Mouse (Mus musculus): ENCODE measurements around the gene Pigq.

DNA sequence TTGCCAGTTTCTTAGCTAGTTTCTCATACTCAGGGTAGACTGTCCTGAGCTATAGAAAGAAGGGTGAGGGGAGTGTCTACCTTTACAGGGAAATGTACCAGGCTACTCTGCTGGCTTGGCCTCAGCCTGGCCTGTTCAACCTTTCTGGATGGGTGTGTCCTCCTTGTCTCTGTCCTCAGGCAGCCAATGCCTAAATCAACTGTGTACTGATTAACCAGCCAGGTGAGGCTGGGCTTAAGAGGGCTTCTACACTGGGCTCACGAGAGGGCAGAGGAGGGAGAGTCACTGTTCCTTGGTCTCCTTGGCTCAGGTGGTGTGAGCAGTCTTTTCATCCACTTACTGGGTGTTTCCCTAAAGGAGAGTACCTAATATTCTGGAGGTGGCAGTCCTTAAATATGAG, 23.4 kb upstream of the Pigq start:
- TF ChIP-seq POLR2A (IDR thresholded peaks at IDR 0.05; ENCODE audit: borderline replicate concordance, control insufficient read depth, low read depth, low read length) (no peak), CTCF (IDR thresholded peaks at IDR 0.05; ENCODE audit: control insufficient read depth, insufficient read depth, low read length) (no peak)
